Mouse (Mus musculus) cortical plate, adult 2 months (tissue): Measurements from ENCODE around the gene Ppara.

ENCODE experiments used
- CTCF ChIP-seq: fragments of 200-500 bp; IDR thresholded peaks from 2 replicates; pipeline ENCODE4 v1.5.1; 2011; ENCODE audit warnings: mild to moderate bottlenecking, control low read depth, low read length; ENCODE audit not compliant: insufficient read depth; ENCODE audit errors: extremely low read depth
- POLR2A ChIP-seq: fragments of 200-500 bp; IDR thresholded peaks from 2 replicates; pipeline ENCODE4 v1.6.1; 2011; ENCODE audit warnings: mild to moderate bottlenecking, low read length, control low read depth; ENCODE audit not compliant: insufficient read depth; ENCODE audit errors: extremely low read depth

DNA sequence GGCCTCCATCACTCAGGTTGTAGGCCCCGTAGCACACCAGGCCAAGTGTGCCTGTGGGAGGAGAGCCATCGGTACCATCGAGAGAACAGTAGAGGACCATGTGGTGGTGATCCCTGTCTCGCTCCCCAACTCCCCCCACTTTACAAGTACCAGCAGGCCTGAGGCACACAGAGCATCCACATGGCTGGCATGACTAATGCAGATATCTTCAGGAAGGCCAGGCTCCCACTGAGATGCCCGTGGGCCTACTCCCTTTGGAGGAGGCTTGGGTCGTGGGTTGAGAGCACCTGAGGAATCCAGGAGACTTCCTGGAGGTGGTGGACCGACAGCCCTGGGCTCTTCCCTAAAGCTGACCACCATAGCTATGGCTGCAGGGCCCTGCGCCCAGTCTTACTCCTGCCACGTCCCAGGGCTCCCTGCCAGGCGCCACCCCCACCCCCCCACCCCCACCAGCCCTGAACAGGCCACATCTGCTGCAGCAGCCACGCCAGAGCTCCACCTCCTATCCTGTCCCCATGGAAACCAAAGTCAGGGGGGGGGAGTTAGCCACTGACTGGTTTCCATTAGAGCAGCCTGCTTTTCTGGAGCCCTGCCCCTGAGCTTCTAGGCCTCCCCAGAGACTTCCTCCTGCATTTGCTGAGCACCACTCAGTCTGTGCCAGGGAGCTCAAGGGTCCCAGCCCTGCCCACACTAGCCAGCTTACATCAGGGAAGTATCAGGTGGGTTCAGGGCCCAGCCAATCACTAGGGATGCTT lies 48.0 kb upstream of the Ppara start:
- no peak for TF ChIP-seq POLR2A
- TF ChIP-seq CTCF = no peak
